Mouse (Mus musculus) liver, embryonic 11.5 days (tissue): ENCODE data around the gene Ctf2. TPM values are rescaled to one million over a fixed set of nuclear protein-coding genes. Genes with fewer than 3 reads are reported as not detected.

Source experiments
- ATAC-seq: fragments of 200-750 bp; cut with Nextera tagmentation; replicated peaks from 2 replicates; pipeline ENCODE4 v1.8.0; 2017; ENCODE audit warnings: moderate number of reproducible peaks, mild to moderate bottlenecking, moderate TSS enrichment, moderate library complexity; ENCODE audit not compliant: low FRiP score
- DNase-seq: peaks from one replicate; pipeline ENCODE4 v3.0.0-alpha.2; 2017; ENCODE audit warnings: low spot score
- H3K27ac ChIP-seq: fragments of 300-500 bp; sonication (generic); 2 replicates; pipeline ENCODE4 v1.5.1; 2014; ENCODE audit warnings: mild to moderate bottlenecking, low read depth, low read length, control low read depth
- H3K27me3 ChIP-seq: fragments of 300-500 bp; sonication (generic); replicated peaks from 2 replicates; pipeline ENCODE4 v1.6.1; 2014; ENCODE audit warnings: low read length, mixed read lengths; ENCODE audit not compliant: control insufficient read depth, insufficient read depth
- H3K36me3 ChIP-seq: fragments of 300-500 bp; sonication (generic); 2 replicates; pipeline ENCODE4 v1.6.1; 2014; ENCODE audit warnings: mild to moderate bottlenecking, low read length, moderate library complexity, mixed read lengths; ENCODE audit not compliant: control insufficient read depth, insufficient read depth
- H3K4me1 ChIP-seq: fragments of 300-500 bp; sonication (generic); replicated peaks from 2 replicates; pipeline ENCODE4 v1.6.1; 2014; ENCODE audit warnings: low read length, mixed read lengths; ENCODE audit not compliant: control insufficient read depth, insufficient read depth
- H3K4me2 ChIP-seq: fragments of 300-500 bp; sonication (generic); 2 replicates; pipeline ENCODE4 v1.6.1; 2014; ENCODE audit warnings: mild to moderate bottlenecking, control low read depth, moderate library complexity
- H3K4me3 ChIP-seq: fragments of 300-500 bp; sonication (generic); 2 replicates; pipeline ENCODE4 v1.5.1; 2014; ENCODE audit warnings: low read depth, low read length, control low read depth
- H3K9ac ChIP-seq: fragments of 300-500 bp; sonication (generic); 2 replicates; pipeline ENCODE4 v1.6.1; 2014; ENCODE audit warnings: low read depth, low read length, control low read depth
- H3K9me3 ChIP-seq: fragments of 300-500 bp; sonication (generic); 2 replicates; pipeline ENCODE4 v1.6.1; 2016; ENCODE audit warnings: low read length, inconsistent platforms, mixed read lengths; ENCODE audit not compliant: control insufficient read depth
- WGBS: fragments of 180-500 bp; shearing (Covaris S2); extraction: QIAGEN DNeasy Blood & Tissue Kit; methylation state at CpG from one replicate; pipeline ENCODE4 v1.1.7; 2014; 5-methylcytosine and 5-hydroxymethylcytosine counted together
- polyA plus RNA-seq: library from polyadenylated mRNA; unstranded; fragments of >200 nt; fragmentation: Nextera tagmentation; extraction: Ambion mirVana; gene quantifications from 2 replicates; pipeline ENCODE4 v1.2.1, GENCODE M21; 2014

The Ctf2 gene
- polyA plus RNA-seq, 1 experiment from 2014 or later: 0.25 TPM

DNA sequence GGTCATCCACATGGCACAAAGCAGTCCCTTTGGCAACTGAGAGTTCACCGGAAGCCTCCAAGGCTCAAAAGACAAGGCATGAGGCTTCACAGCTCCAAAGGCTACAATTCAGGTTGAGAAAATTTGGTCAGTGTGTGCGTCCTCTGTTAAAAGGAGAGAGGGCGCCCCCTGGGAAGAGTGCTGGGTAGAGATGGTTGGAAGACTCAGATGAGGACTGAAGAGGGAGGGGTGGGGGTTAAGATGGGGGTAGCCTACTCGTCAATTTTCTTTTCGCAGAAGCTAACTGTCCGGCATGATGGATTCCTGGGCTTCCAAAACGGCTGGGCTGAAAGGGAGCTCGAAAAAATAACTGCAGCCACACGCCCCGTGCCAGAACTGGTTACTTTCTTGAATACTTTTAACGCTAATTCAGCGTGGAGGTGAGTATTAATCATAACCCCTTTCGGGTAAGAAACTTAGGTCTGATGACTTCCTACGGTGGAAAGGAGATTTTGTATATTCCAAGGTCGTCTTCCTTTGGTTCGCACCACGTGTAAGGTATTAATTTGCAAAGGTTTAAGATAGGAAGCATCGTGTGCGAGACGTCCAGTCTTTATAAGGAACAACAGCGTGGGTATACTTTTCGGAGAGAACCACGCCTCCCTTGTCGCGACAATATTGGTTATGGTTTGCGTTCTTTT lies 12.5 kb upstream of the Ctf2 start, which contains the start of gene Fbxl19:
Fbxl19 (plus strand) TSS at position 178 of the 680 bp plus-strand sequence.
- H3K4me2 ChIP-seq: peak within 1 kb of the TSS; percentile 98
- H3K4me3 ChIP-seq: peak within 1 kb of the TSS; percentile 76
- peak; percentile 76 for DNase-seq
- no peaks in the 10 kb centered on the region; the same call in 1 of the 2 replicates for H3K36me3 ChIP-seq
- peaks cover 7% of the 10 kb centered on the region for H3K4me1 ChIP-seq
- H3K27me3 ChIP-seq: no peaks in the 10 kb centered on the region
- no peaks in the 10 kb centered on the region for H3K9me3 ChIP-seq
- peak within 1 kb of the TSS; percentile 83 for H3K9ac ChIP-seq
- WGBS: under 1% methylated on average over 26 of the region's 26 CpGs
- peak within 1 kb of the TSS; percentile 86 for H3K27ac ChIP-seq
- ATAC-seq: no peak

DNA sequence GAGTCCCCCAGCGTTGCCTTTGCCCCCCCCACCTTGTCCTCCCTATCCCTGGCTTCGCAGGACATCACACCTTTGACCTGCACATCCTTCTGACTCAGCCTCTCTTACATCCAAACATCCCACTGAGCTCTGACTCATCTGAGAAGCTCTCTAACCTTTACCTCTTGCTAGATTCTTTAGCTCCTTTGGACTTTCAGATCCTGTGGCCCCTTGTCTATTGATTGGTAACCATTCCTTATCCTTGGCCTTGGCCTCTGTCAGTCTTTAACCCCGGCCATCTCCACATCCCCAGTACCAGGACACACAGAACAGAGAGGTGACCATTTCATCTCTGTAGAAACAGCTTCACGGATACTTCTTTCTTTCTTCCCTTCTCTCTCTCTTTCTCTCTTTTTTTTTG lies 1.8 kb downstream of the Ctf2 start:
- no peaks in the 10 kb centered on the region for H3K4me1 ChIP-seq
- ATAC-seq (no peak), DNase-seq (no peak)
- no peaks in the 10 kb centered on the region for H3K27me3 ChIP-seq
- H3K4me3 ChIP-seq: no peak overlapping the region
- no peaks in the 10 kb centered on the region for H3K36me3 ChIP-seq
- H3K9ac ChIP-seq: no peak overlapping the region
- no peak overlapping the region for H3K27ac ChIP-seq
- WGBS: 62% methylated on average over 4 of the region's 4 CpGs
- no peaks in the 10 kb centered on the region for H3K9me3 ChIP-seq
- H3K4me2 ChIP-seq: no peak overlapping the region

- no peak overlapping the region for H3K4me3 ChIP-seq
- DNase-seq (no peak), ATAC-seq (no peak)
- 75% methylated on average over 7 of the region's 7 CpGs for WGBS
- H3K27ac ChIP-seq: no peak overlapping the region
- no peaks in the 10 kb centered on the region for H3K36me3 ChIP-seq
- H3K4me1 ChIP-seq: no peaks in the 10 kb centered on the region
- H3K4me2 ChIP-seq: no peak overlapping the region
- H3K9me3 ChIP-seq: no peaks in the 10 kb centered on the region
- no peaks in the 10 kb centered on the region for H3K27me3 ChIP-seq
- no peak overlapping the region for H3K9ac ChIP-seq
Observed at GRCm38 (mm10) chr7:127727898-127728297, 4.1 kb downstream of the Ctf2 start.

GRCm38 (mm10) chr7:127725924-127726323 lies 6.0 kb downstream of the Ctf2 start:
- DNase-seq: no peak

DNA sequence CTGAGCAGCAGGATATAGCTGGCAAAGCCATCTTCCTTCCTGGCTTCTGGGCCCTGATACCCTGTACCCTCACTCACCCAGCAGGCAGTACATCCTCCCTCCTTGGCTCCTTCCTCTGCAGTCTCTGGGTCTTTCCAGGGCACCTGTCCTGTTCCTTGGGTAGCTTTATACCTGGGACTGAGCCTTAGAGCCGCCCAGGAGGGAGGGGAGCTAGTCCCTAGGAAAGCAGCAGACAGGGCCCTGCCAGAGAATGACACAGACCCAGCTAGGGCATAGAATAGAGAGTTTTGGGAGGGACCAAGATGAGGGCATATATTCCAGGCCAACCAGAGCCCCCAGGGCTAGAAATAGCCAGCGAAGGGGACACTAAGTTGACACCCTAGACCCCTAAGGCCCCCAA lies 6.5 kb downstream of the Ctf2 start:
- Histone ChIP-seq H3K27me3 (no peaks in the 10 kb centered on the region), H3K4me1 (no peaks in the 10 kb centered on the region), H3K27ac (no peak overlapping the region), H3K4me3 (no peak overlapping the region), H3K4me2 (no peak overlapping the region), H3K36me3 (no peaks in the 10 kb centered on the region), H3K9ac (no peak overlapping the region), H3K9me3 (no peaks in the 10 kb centered on the region)
- WGBS: 49% methylated on average over 2 of the region's 2 CpGs
- DNase-seq (no peak), ATAC-seq (no peak)

More at GRCm38 (mm10) chr7:127725924-127726323, 6.0 kb downstream of the Ctf2 start:
- ATAC-seq: no peak
- no peak overlapping the region for H3K4me2 ChIP-seq
- no peak overlapping the region for H3K27ac ChIP-seq
- WGBS: 62% methylated on average over 6 of the region's 6 CpGs
- no peaks in the 10 kb centered on the region for H3K4me1 ChIP-seq
- no peaks in the 10 kb centered on the region for H3K36me3 ChIP-seq
- H3K27me3 ChIP-seq: no peaks in the 10 kb centered on the region
- H3K9me3 ChIP-seq: no peaks in the 10 kb centered on the region
- H3K9ac ChIP-seq: no peak overlapping the region
- H3K4me3 ChIP-seq: no peak overlapping the region

- Histone ChIP-seq H3K27ac (no peak overlapping the region), H3K4me2 (no peak overlapping the region), H3K4me3 (no peak overlapping the region), H3K9me3 (no peaks in the 10 kb centered on the region), H3K9ac (no peak overlapping the region), H3K4me1 (peaks cover 10% of the 10 kb centered on the region; the same call in 1 of the 2 replicates), H3K36me3 (no peaks in the 10 kb centered on the region), H3K27me3 (no peaks in the 10 kb centered on the region)
- ATAC-seq: no peak
- WGBS: 81% methylated on average over 6 of the region's 6 CpGs
- no peak for DNase-seq
Observed at GRCm38 (mm10) chr7:127719258-127719657, 12.7 kb downstream of the Ctf2 start.

- H3K36me3 ChIP-seq: no peaks in the 10 kb centered on the region
- no peak overlapping the region for H3K27ac ChIP-seq
- H3K4me2 ChIP-seq: no peak overlapping the region
- no peaks in the 10 kb centered on the region for H3K27me3 ChIP-seq
- DNase-seq (no peak), ATAC-seq (no peak)
- no peak overlapping the region for H3K9ac ChIP-seq
- 72% methylated on average over 6 of the region's 6 CpGs for WGBS
- H3K4me3 ChIP-seq: no peak overlapping the region
- H3K9me3 ChIP-seq: no peaks in the 10 kb centered on the region
- peaks cover 10% of the 10 kb centered on the region for H3K4me1 ChIP-seq
Observed at GRCm38 (mm10) chr7:127718339-127718738, 13.6 kb downstream of the Ctf2 start.

DNA sequence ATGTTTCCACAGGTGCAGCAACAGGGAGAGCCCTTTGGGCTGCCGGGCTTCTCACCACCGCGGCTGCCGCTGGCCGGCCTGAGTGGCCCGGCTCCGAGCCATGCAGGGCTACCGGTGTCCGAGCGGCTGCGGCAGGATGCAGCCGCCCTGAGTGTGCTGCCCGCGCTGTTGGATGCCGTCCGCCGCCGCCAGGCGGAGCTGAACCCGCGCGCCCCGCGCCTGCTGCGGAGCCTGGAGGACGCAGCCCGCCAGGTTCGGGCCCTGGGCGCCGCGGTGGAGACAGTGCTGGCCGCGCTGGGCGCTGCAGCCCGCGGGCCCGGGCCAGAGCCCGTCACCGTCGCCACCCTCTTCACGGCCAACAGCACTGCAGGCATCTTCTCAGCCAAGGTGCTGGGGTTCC lies 15.0 kb downstream of the Ctf2 start:
- Histone ChIP-seq H3K27ac (no peak overlapping the region), H3K36me3 (no peaks in the 10 kb centered on the region), H3K4me2 (peak overlapping the region; percentile 90), H3K9ac (peak overlapping the region; percentile 65), H3K27me3 (no peaks in the 10 kb centered on the region), H3K4me1 (peaks cover 19% of the 10 kb centered on the region), H3K9me3 (no peaks in the 10 kb centered on the region), H3K4me3 (peak overlapping the region; percentile 50)
- ATAC-seq (peak; percentile 68), DNase-seq (peak; percentile 74)
- 2% methylated on average over 41 of the region's 41 CpGs for WGBS

GRCm38 (mm10) chr7:127714816-127715215 lies 17.1 kb downstream of the Ctf2 start:
- DNase-seq: no peak
- no peak for ATAC-seq
- H3K4me2 ChIP-seq: no peak overlapping the region
- H3K4me3 ChIP-seq: no peak overlapping the region
- H3K27me3 ChIP-seq: no peaks in the 10 kb centered on the region
- H3K9me3 ChIP-seq: no peaks in the 10 kb centered on the region
- 80% methylated on average over 4 of the region's 4 CpGs for WGBS
- H3K4me1 ChIP-seq: peaks cover 21% of the 10 kb centered on the region
- no peaks in the 10 kb centered on the region for H3K36me3 ChIP-seq
- no peak overlapping the region for H3K9ac ChIP-seq
- H3K27ac ChIP-seq: no peak overlapping the region
